Mouse (Mus musculus): Measurements from ENCODE around the gene Mtln. TPM values are rescaled to one million over a fixed set of nuclear protein-coding genes. Genes with fewer than 3 reads are reported as not detected.
A peak's percentile ranks its signal among the peaks of the same experiment; 100 is the strongest.

Gene Mtln
- 31.9 and 32.0 TPM in 2 replicates for polyA plus RNA-seq (2015; fragmentation: Nextera tagmentation; extraction: Ambion mirVana)

GRCm38 (mm10) chr2:127791919-127792603 is at the start of gene Mtln:
Mtln (minus strand) TSS chr2:127792488.
- H3K36me3 ChIP-seq = no peaks in the 10 kb centered on the region
- no peaks in the 10 kb centered on the region for H3K27me3 ChIP-seq
- H3K27ac ChIP-seq = peak within 1 kb of the TSS; percentile 89
- peak within 1 kb of the TSS; percentile 55 for H3K4me2 ChIP-seq
- H3K9ac ChIP-seq = peak within 1 kb of the TSS; percentile 62
- peak within 1 kb of the TSS; percentile 76 for H3K4me3 ChIP-seq
- peak; percentile 96 for ATAC-seq (ENCODE audit: borderline replicate concordance, extremely low read depth, low FRiP score, low TSS enrichment)
- under 1% methylated on average over 37 of the region's 37 CpGs for WGBS
- H3K4me1 ChIP-seq = peaks cover 20% of the 10 kb centered on the region
- no peaks in the 10 kb centered on the region for H3K9me3 ChIP-seq

DNA sequence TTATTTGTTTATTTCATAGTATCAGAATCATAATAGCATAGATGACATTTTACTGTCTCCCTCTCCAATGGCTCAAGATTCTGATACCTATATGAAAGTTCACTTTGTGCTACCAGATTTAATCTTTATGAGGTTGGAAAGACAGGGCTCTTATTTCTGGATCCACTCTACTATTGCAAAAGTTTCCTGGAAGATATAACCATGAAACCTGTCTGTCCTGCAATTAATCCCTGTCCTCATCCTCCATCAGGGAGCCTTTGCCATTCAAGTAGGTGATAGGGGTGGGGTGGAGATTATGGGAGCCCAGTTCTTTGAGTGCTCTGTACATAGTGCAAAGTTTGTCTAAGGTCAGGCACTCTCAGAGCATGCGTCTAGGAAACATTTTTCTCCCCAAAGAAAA is 49.1 kb upstream of the Mtln start:
- 42% methylated on average over 1 of the region's 1 CpGs for WGBS
- Histone ChIP-seq H3K4me1 (0 out of 2 replicates have a peak, but pooled peaks cover 4% of the 10 kb centered on the region), H3K9ac (no peak overlapping the region), H3K4me3 (no peak overlapping the region), H3K4me2 (no peak overlapping the region), H3K27ac (no peak overlapping the region), H3K9me3 (no peaks in the 10 kb centered on the region), H3K27me3 (peaks cover 45% of the 10 kb centered on the region), H3K36me3 (no peaks in the 10 kb centered on the region)
- ATAC-seq (ENCODE audit: borderline replicate concordance, extremely low read depth, low FRiP score, low TSS enrichment) = no peak

- H3K36me3 ChIP-seq = no peaks in the 10 kb centered on the region
- H3K27ac ChIP-seq = no peak overlapping the region
- no peak overlapping the region for H3K4me2 ChIP-seq
- H3K4me3 ChIP-seq = no peak overlapping the region
- ATAC-seq (ENCODE audit: borderline replicate concordance, extremely low read depth, low FRiP score, low TSS enrichment) = no peak
- WGBS = 18% methylated on average over 11 of the region's 11 CpGs
- peaks cover 45% of the 10 kb centered on the region for H3K27me3 ChIP-seq
- no peak overlapping the region for H3K9ac ChIP-seq
- H3K9me3 ChIP-seq = no peaks in the 10 kb centered on the region
- H3K4me1 ChIP-seq = no peaks in the 10 kb centered on the region
Observed at GRCm38 (mm10) chr2:127839425-127839824, 47.1 kb upstream of the Mtln start.

- H3K4me3 ChIP-seq = no peak within 1 kb of the TSS
- H3K4me1 ChIP-seq = no peaks in the 10 kb centered on the region
- no peak within 1 kb of the TSS for H3K4me2 ChIP-seq
- H3K9ac ChIP-seq = no peak within 1 kb of the TSS
- WGBS = 66% methylated on average over 7 of the region's 7 CpGs
- no peak for ATAC-seq (ENCODE audit: borderline replicate concordance, extremely low read depth, low FRiP score, low TSS enrichment)
- H3K9me3 ChIP-seq = no peaks in the 10 kb centered on the region
- H3K36me3 ChIP-seq = no peaks in the 10 kb centered on the region
- H3K27me3 ChIP-seq = peaks cover 45% of the 10 kb centered on the region
- no peak within 1 kb of the TSS for H3K27ac ChIP-seq
Observed at GRCm38 (mm10) chr2:127838576-127838975, 46.3 kb upstream of the Mtln start, which contains the start of gene Acoxl. Acoxl (plus strand) TSS chr2:127838876.

GRCm38 (mm10) chr2:127832833-127833190 is 40.5 kb upstream of the Mtln start:
- H3K27ac ChIP-seq = no peak overlapping the region
- peaks cover 11% of the 10 kb centered on the region for H3K27me3 ChIP-seq
- 0 out of 2 replicates have a peak, but pooled peaks cover 2% of the 10 kb centered on the region for H3K36me3 ChIP-seq
- peaks cover 14% of the 10 kb centered on the region for H3K4me1 ChIP-seq
- no peak overlapping the region for H3K4me3 ChIP-seq
- H3K4me2 ChIP-seq = no peak overlapping the region
- 16% methylated on average over 2 of the region's 2 CpGs for WGBS
- no peak overlapping the region for H3K9ac ChIP-seq
- H3K9me3 ChIP-seq = no peaks in the 10 kb centered on the region
- ATAC-seq (ENCODE audit: borderline replicate concordance, extremely low read depth, low FRiP score, low TSS enrichment) = no peak

- peaks cover 14% of the 10 kb centered on the region for H3K4me1 ChIP-seq
- H3K4me2 ChIP-seq = peak overlapping the region; percentile 76
- peaks cover 3% of the 10 kb centered on the region for H3K36me3 ChIP-seq
- H3K27ac ChIP-seq = 0 out of 2 replicates have a peak overlapping the region, but pooled peaks have one; percentile 17
- H3K9ac ChIP-seq = peak overlapping the region; percentile 21; the same call in 1 of the 2 replicates
- peak; percentile 62; the same call in 1 of the 2 replicates for ATAC-seq (ENCODE audit: borderline replicate concordance, extremely low read depth, low FRiP score, low TSS enrichment)
- H3K27me3 ChIP-seq = peaks cover 5% of the 10 kb centered on the region
- H3K9me3 ChIP-seq = no peaks in the 10 kb centered on the region
- WGBS = 29% methylated on average over 11 of the region's 11 CpGs
- H3K4me3 ChIP-seq = peak overlapping the region; percentile 65
Observed at GRCm38 (mm10) chr2:127832103-127832832, 40.0 kb upstream of the Mtln start.

DNA sequence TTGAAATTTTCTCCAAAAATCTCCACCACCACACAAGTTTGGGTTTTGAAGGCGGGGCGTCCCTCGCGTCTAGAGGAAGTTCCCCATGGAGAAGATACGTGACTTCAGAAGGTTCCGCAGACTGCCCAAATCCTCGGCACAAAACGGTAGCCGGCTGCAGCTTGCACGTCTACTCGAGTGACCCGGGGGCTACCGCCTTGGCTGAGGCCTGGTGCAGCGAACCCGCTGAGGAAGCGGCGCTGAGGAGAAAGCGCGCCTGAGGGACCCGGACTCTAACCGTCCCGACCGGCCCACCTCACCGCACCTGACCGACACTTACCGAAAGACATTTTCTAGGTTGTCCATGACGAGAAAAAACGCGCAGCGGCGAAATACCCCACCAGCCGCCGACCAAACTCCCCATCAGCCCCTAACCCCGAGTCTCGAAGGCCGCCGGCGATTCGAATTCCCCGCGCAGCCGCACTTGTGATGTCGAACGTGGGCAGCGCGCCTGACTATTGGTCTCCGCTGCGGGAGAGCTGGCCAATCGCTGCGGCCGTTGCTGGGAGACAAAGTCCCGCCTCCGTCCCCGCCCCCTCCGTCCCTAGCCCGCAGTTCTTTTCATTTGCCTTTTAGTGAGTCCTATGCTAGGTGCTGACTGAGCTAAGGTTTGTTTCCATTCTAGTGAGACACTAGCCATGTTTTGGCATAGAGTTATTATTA is 39.3 kb upstream of the Mtln start, which contains the start of gene Bub1:
Gene Bub1 (minus strand): TSS at position 465 of the 702 bp plus-strand sequence.
- Histone ChIP-seq H3K27ac (0 out of 2 replicates have a peak within 1 kb of the TSS, but pooled peaks have one; percentile 17), H3K36me3 (peaks cover 7% of the 10 kb centered on the region), H3K9ac (peak within 1 kb of the TSS; percentile 63), H3K4me3 (peak within 1 kb of the TSS; percentile 65), H3K9me3 (no peaks in the 10 kb centered on the region), H3K4me2 (peak within 1 kb of the TSS; percentile 76), H3K27me3 (no peaks in the 10 kb centered on the region; the same call in none of the 2 replicates), H3K4me1 (peaks cover 14% of the 10 kb centered on the region)
- under 1% methylated on average over 56 of the region's 56 CpGs for WGBS
- peak; percentile 96 for ATAC-seq (ENCODE audit: borderline replicate concordance, extremely low read depth, low FRiP score, low TSS enrichment)

DNA sequence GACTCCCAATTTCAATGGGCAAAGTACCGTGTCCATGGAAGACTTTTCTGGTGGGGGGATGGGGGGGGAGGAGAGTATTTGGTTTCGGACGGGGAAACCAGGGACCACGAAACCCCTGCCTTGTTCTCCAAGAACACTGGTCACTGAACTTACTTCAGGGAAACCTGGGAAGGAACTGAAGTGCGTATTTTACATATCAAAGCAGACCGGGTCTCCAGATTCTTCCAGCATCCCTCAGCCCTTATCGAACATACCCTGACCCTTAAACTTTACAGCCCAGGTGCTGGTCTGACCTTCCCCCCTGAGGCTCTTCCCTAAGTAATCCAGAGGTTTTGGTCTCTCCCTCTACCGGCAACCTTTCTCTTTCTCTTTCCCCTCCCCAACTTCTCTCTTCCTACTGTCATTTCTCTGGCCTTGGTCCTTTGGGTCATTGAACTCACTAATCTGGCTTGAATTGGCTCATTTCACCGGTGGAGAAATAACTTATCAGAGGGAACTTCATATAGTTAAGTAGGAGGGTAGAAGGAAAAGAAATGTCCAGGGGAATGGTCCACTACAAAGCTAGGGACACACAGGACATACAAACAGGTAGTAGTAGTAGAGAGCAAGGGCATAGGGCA is 2.5 kb downstream of the Mtln start:
- peaks cover 20% of the 10 kb centered on the region for H3K4me1 ChIP-seq
- ATAC-seq (ENCODE audit: borderline replicate concordance, extremely low read depth, low FRiP score, low TSS enrichment) = no peak
- H3K27ac ChIP-seq = no peak overlapping the region
- H3K9me3 ChIP-seq = no peaks in the 10 kb centered on the region
- peak overlapping the region; percentile 72 for H3K4me2 ChIP-seq
- H3K4me3 ChIP-seq = peak overlapping the region; percentile 86
- H3K27me3 ChIP-seq = no peaks in the 10 kb centered on the region
- WGBS = 27% methylated on average over 9 of the region's 9 CpGs
- 0 out of 2 replicates have a peak overlapping the region, but pooled peaks have one; percentile 73 for H3K9ac ChIP-seq
- H3K36me3 ChIP-seq = no peaks in the 10 kb centered on the region

DNA sequence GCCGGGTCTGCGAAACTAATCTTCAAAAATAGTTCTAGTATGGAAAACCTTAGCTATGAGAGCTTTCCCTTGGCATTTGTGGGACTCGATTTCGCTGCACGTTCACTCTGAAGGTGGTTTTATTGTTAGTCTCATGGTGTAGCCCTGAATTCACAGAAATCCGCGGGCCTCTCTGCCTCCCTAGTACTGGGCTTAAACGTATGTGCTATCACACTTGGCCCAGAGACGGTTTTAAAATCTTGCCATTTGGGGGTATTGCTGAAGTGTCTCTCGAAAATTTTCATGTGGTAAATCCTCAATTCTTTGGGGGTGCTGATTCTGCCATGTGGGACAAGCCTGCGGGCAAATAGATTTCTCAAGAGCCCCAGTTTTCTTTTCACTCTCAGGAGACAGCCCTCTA is 3.1 kb downstream of the Mtln start:
- Histone ChIP-seq H3K9me3 (no peaks in the 10 kb centered on the region), H3K9ac (peak overlapping the region; percentile 73), H3K4me3 (peak overlapping the region; percentile 86), H3K27me3 (no peaks in the 10 kb centered on the region), H3K4me1 (peaks cover 20% of the 10 kb centered on the region), H3K27ac (peak overlapping the region; percentile 54), H3K4me2 (peak overlapping the region; percentile 72), H3K36me3 (no peaks in the 10 kb centered on the region)
- 2% methylated on average over 11 of the region's 11 CpGs for WGBS
- no peak for ATAC-seq (ENCODE audit: borderline replicate concordance, extremely low read depth, low FRiP score, low TSS enrichment)

- peak within 1 kb of the TSS; percentile 54 for H3K27ac ChIP-seq
- no peaks in the 10 kb centered on the region for H3K36me3 ChIP-seq
- H3K4me1 ChIP-seq = peaks cover 20% of the 10 kb centered on the region
- no peaks in the 10 kb centered on the region for H3K27me3 ChIP-seq
- H3K4me3 ChIP-seq = peak within 1 kb of the TSS; percentile 86
- WGBS = under 1% methylated on average over 40 of the region's 40 CpGs
- peak; percentile 82 for ATAC-seq (ENCODE audit: borderline replicate concordance, extremely low read depth, low FRiP score, low TSS enrichment)
- peak within 1 kb of the TSS; percentile 72 for H3K4me2 ChIP-seq
- H3K9ac ChIP-seq = peak within 1 kb of the TSS; percentile 73
- no peaks in the 10 kb centered on the region for H3K9me3 ChIP-seq
Observed at GRCm38 (mm10) chr2:127788440-127789116, 3.7 kb downstream of the Mtln start, which contains the start of gene Nphp1. Nphp1 (minus strand) TSS chr2:127788897.

GRCm38 (mm10) chr2:127787226-127787625 is 5.1 kb downstream of the Mtln start:
- Histone ChIP-seq H3K9me3 (no peaks in the 10 kb centered on the region), H3K9ac (no peak overlapping the region), H3K4me3 (no peak overlapping the region), H3K27ac (no peak overlapping the region), H3K4me2 (no peak overlapping the region), H3K27me3 (no peaks in the 10 kb centered on the region), H3K4me1 (peaks cover 20% of the 10 kb centered on the region), H3K36me3 (no peaks in the 10 kb centered on the region)
- no peak for ATAC-seq (ENCODE audit: borderline replicate concordance, extremely low read depth, low FRiP score, low TSS enrichment)
- 88% methylated on average over 5 of the region's 5 CpGs for WGBS
